Mouse (Mus musculus): ENCODE data around the gene Cdk5r1. TPM values are rescaled to one million over a fixed set of nuclear protein-coding genes. Genes with fewer than 3 reads are reported as not detected.

The Cdk5r1 gene
- total and polyA plus RNA-seq, 3 experiments: 2.8 to 23.3 (median 3.5) TPM

- dilution Hi-C loops (cut with MboI; ENCODE audit: extremely low pct_ligation_motif_present, extremely low pct_unique_long_range_greater_than_20kb, low sequenced_read_pairs): no loop called here
These were observed 19.1 kb downstream of the Cdk5r1 start for GRCm38 (mm10) chr11:80495972-80496371.

DNA sequence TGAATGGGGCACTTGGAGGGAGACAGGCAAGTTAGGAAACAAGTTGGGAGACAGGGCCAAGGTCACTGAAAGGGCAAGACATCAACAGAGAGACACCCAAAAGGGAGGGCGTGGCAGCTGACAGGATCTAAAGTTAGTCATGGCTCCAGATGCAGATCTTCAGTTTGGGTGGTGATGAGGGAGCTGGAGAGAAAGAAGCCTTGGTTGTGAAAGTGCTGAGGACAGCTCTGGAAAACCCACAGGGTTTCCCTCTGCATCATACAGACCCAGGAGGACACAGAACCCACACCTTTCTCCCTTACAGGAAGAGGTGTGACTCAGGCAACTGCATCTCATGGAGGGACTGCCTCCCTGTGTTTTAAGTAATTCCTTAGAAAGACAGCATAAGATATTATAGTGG lies 19.8 kb downstream of the Cdk5r1 start:
- Histone ChIP-seq H3K4me2 (ENCODE audit: insufficient read depth, low read depth, poor library complexity, severe bottlenecking) (peak overlapping the region; percentile 32; the same call in 1 of the 2 replicates), H3K79me2 (replicated peaks; ENCODE audit: control insufficient read depth, extremely low read depth, insufficient read depth, poor library complexity, severe bottlenecking) (no peaks in the 10 kb centered on the region), H3K9me3 (replicated peaks; ENCODE audit: low read length) (peaks cover 2% of the 10 kb centered on the region), H3K27ac (ENCODE audit: insufficient read depth, low read depth) (peak overlapping the region; percentile 72; the same call in 1 of the 2 replicates), H3K9ac (ENCODE audit: insufficient read depth, low read depth) (no peak overlapping the region), H3K36me3 (replicated peaks in 1 of 2; ENCODE audit: control insufficient read depth in 1 of 2, insufficient read depth in 1 of 2, low read length in 1 of 2) (no peaks in the 10 kb centered on the region), H3K4me3 (replicated peaks in 1 of 3; ENCODE audit: low read depth in 2 of 3, low read length in 2 of 3, poor library complexity in 1 of 3) (no peak overlapping the region), H3K27me3 (replicated peaks) (no peaks in the 10 kb centered on the region), H3K4me1 (ENCODE audit: control insufficient read depth in 1 of 2, insufficient read depth in 2 of 2) (peaks cover 44 to 62% of the 10 kb centered on the region in 2 experiments)
- in situ Hi-C loops (cut with MboI; ENCODE audit: low pct_ligation_motif_present, low pct_unique_long_range_greater_than_20kb, low sequenced_read_pairs): no loop called here
- dilution Hi-C loops (cut with MboI; ENCODE audit: extremely low pct_ligation_motif_present, extremely low pct_unique_long_range_greater_than_20kb, low sequenced_read_pairs): no loop called here
- DNase-seq (ENCODE audit: extremely low read depth): peak; percentile 35
- TF ChIP-seq EP300 (IDR thresholded peaks at IDR 0.05; ENCODE audit: low read length) (0 out of 2 replicates have a peak, but pooled peaks have one; percentile 31), NRF1 (IDR thresholded peaks at IDR 0.05; ENCODE audit: low read depth, low read length) (no peak), IRF4 (IDR thresholded peaks at IDR 0.05; ENCODE audit: low read depth, low read length) (peak; percentile 68), USF1 (IDR thresholded peaks at IDR 0.05; ENCODE audit: low read depth, low read length) (no peak), MEF2A (IDR thresholded peaks at IDR 0.05; ENCODE audit: borderline replicate concordance, low read depth, low read length) (peak; percentile 73), MYC (IDR thresholded peaks at IDR 0.05; ENCODE audit: low read depth, low read length) (no peak), MAFK (IDR thresholded peaks at IDR 0.05; ENCODE audit: insufficient replicate concordance, low read length) (peak; percentile 56; the same call in 1 of the 2 replicates), RCOR1 (conservative IDR thresholded peaks at IDR 0.05; ENCODE audit: low read depth, low read length) (no peak), CTCF (conservative IDR thresholded peaks at IDR 0.05 in 1 of 2, IDR thresholded peaks at IDR 0.05 in 1 of 2; ENCODE audit: low read depth in 2 of 2, low read length in 2 of 2) (no peak), ELF1 (IDR thresholded peaks at IDR 0.05; ENCODE audit: low read depth, low read length) (0 out of 2 replicates have a peak, but pooled peaks have one; percentile 22), ZC3H11A (IDR thresholded peaks at IDR 0.05; ENCODE audit: low read depth, low read length) (no peak), JUND (conservative IDR thresholded peaks at IDR 0.05; ENCODE audit: low read depth, low read length) (no peak), BHLHE40 (IDR thresholded peaks at IDR 0.05; ENCODE audit: low read depth, low read length) (peak; percentile 55; the same call in 1 of the 2 replicates), SIN3A (IDR thresholded peaks at IDR 0.05; ENCODE audit: low read length) (0 out of 2 replicates have a peak, but pooled peaks have one; percentile 47), TCF12 (IDR thresholded peaks at IDR 0.05; ENCODE audit: low read depth, low read length) (peak; percentile 49; the same call in 1 of the 2 replicates), POLR2A (IDR thresholded peaks at IDR 0.05; ENCODE audit: low read depth, low read length) (no peak), ETS1 (conservative IDR thresholded peaks at IDR 0.05; ENCODE audit: low read depth, low read length) (peak; percentile 66), CHD2 (IDR thresholded peaks at IDR 0.05; ENCODE audit: low read length) (0 out of 2 replicates have a peak, but pooled peaks have one; percentile 32), GABPA (IDR thresholded peaks at IDR 0.05; ENCODE audit: insufficient replicate concordance, low read depth, low read length) (no peak), USF2 (conservative IDR thresholded peaks at IDR 0.05; ENCODE audit: low read depth, low read length) (no peak)

More at GRCm38 (mm10) chr11:80495972-80496371, 19.1 kb downstream of the Cdk5r1 start:
- Histone ChIP-seq H3K27ac (ENCODE audit: insufficient read depth, low read depth) (0 out of 2 replicates have a peak overlapping the region, but pooled peaks have one; percentile 13), H3K79me2 (replicated peaks; ENCODE audit: control insufficient read depth, extremely low read depth, insufficient read depth, poor library complexity, severe bottlenecking) (no peaks in the 10 kb centered on the region), H3K27me3 (replicated peaks) (no peaks in the 10 kb centered on the region), H3K9me3 (replicated peaks; ENCODE audit: low read length) (peaks cover 2% of the 10 kb centered on the region), H3K36me3 (replicated peaks in 1 of 2; ENCODE audit: control insufficient read depth in 1 of 2, insufficient read depth in 1 of 2, low read length in 1 of 2) (no peaks in the 10 kb centered on the region), H3K4me2 (ENCODE audit: insufficient read depth, low read depth, poor library complexity, severe bottlenecking) (no peak overlapping the region), H3K4me1 (ENCODE audit: control insufficient read depth in 1 of 2, insufficient read depth in 2 of 2) (peaks cover 44 to 64% of the 10 kb centered on the region in 2 experiments), H3K4me3 (replicated peaks in 1 of 3; ENCODE audit: low read depth in 2 of 3, low read length in 2 of 3, poor library complexity in 1 of 3) (no peak overlapping the region), H3K9ac (ENCODE audit: insufficient read depth, low read depth) (no peak overlapping the region)
- TF ChIP-seq SIN3A (IDR thresholded peaks at IDR 0.05; ENCODE audit: low read length): no peak
- no peak for TF ChIP-seq E2F4 (IDR thresholded peaks at IDR 0.05; ENCODE audit: insufficient replicate concordance, low read depth, low read length)
- no peak for TF ChIP-seq TBP (conservative IDR thresholded peaks at IDR 0.05; ENCODE audit: low read depth, low read length)
- TF ChIP-seq RCOR1 (conservative IDR thresholded peaks at IDR 0.05; ENCODE audit: low read depth, low read length): no peak
- no peak for TF ChIP-seq USF2 (conservative IDR thresholded peaks at IDR 0.05; ENCODE audit: low read depth, low read length)
- TF ChIP-seq POLR2A (IDR thresholded peaks at IDR 0.05; ENCODE audit: low read depth, low read length): no peak
- no peak for TF ChIP-seq GABPA (IDR thresholded peaks at IDR 0.05; ENCODE audit: insufficient replicate concordance, low read depth, low read length)
- TF ChIP-seq IRF4 (IDR thresholded peaks at IDR 0.05; ENCODE audit: low read depth, low read length): no peak
- TF ChIP-seq KAT2A (IDR thresholded peaks at IDR 0.05; ENCODE audit: insufficient replicate concordance, low read length): no peak
- no peak for TF ChIP-seq JUND (conservative IDR thresholded peaks at IDR 0.05; ENCODE audit: low read depth, low read length)
- TF ChIP-seq USF1 (IDR thresholded peaks at IDR 0.05; ENCODE audit: low read depth, low read length): no peak
- no peak for DNase-seq (ENCODE audit: extremely low read depth)
- in situ Hi-C loops (cut with MboI; ENCODE audit: low pct_ligation_motif_present, low pct_unique_long_range_greater_than_20kb, low sequenced_read_pairs): no loop called here
